Mouse (Mus musculus) ES-E14 (cell line): ENCODE measurements around the gene Lnx1.

Experiments used
- MAFK ChIP-seq: IDR thresholded peaks from 2 replicates; pipeline ENCODE4 v1.6.1; 2014; ENCODE audit warnings: mild to moderate bottlenecking, low read depth, low read length, inconsistent platforms; ENCODE audit not compliant: insufficient read depth
- ZC3H11A ChIP-seq: IDR thresholded peaks from 2 replicates; pipeline ENCODE4 v1.6.1; 2012; ENCODE audit warnings: low read depth, mild to moderate bottlenecking, inconsistent platforms, low read length, borderline replicate concordance
- ZNF384 ChIP-seq: IDR thresholded peaks from 2 replicates; pipeline ENCODE4 v1.6.1; 2012; ENCODE audit warnings: low read depth, low read length, inconsistent platforms

DNA sequence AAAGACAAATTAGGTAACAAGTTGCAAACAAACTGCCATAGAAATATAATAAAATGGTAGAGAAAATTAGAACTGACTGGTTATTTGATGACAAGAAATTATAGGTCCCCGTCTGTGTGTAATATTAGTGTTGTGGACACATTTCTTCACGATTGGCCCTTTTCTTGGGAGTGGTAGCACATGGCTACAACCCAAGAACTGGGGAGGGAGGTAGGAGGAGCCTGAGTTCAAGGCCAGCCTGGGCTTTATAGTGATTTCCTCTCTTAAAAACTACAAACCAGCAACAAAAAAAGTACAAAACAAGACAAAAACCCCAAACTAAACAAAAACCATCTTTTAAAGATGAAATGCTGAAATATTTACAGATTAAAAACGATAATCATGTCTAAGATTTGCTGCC is 31.8 kb downstream of the Lnx1 start:
- no peak for TF ChIP-seq ZC3H11A
- no peak for TF ChIP-seq MAFK
- no peak for TF ChIP-seq ZNF384
